ENCODE assay signal across 8 mouse cellular contexts in genomic region chr17:80095254-80095899, GRCm38 (mm10). TPM values are rescaled to one million over a fixed set of nuclear protein-coding genes. Genes with fewer than 3 reads are reported as not detected.
DNase-seq lines count a peak whose midpoint lies in the region; ATAC-seq lines count a peak whose summit lies in the region.

No protein-coding gene starts in this region.

- intact Hi-C loops in gastrocnemius, postnatal 36 days (cut with DNase I): no loop called here

- H3K9me3 ChIP-seq in forebrain, embryonic 10.5 days: no peaks in the 10 kb centered on the region
- no peaks in the 10 kb centered on the region for H3K9me3 ChIP-seq in forebrain, embryonic 16.5 days (ENCODE audit: control insufficient read depth, low read length)
- no peaks in the 10 kb centered on the region for H3K9me3 ChIP-seq in embryonic facial prominence, embryonic 12.5 days
- no peaks in the 10 kb centered on the region for H3K9me3 ChIP-seq in kidney, embryonic 15.5 days (replicated peaks)

- 84% methylated on average over 9 of the region's 9 CpGs for WGBS in forebrain, embryonic 10.5 days
- WGBS in forebrain, embryonic 16.5 days: 81% methylated on average over 9 of the region's 9 CpGs
- WGBS in embryonic facial prominence, embryonic 12.5 days: 83% methylated on average over 9 of the region's 9 CpGs
- 74% methylated on average over 9 of the region's 9 CpGs for WGBS in kidney, embryonic 15.5 days

- H3K4me1 ChIP-seq in forebrain, embryonic 10.5 days: peaks cover 23% of the 10 kb centered on the region
- peaks cover 7% of the 10 kb centered on the region for H3K4me1 ChIP-seq in forebrain, embryonic 16.5 days (replicated peaks; ENCODE audit: control insufficient read depth, insufficient read depth, low read length)
- peaks cover 12% of the 10 kb centered on the region for H3K4me1 ChIP-seq in embryonic facial prominence, embryonic 12.5 days
- peaks cover 20% of the 10 kb centered on the region for H3K4me1 ChIP-seq in kidney, embryonic 15.5 days

- H3K9ac ChIP-seq in forebrain, embryonic 16.5 days (replicated peaks; ENCODE audit: low read depth, low read length): no peak overlapping the region
- H3K9ac ChIP-seq in embryonic facial prominence, embryonic 12.5 days: peak overlapping the region; percentile 33; the same call in 1 of the 2 replicates
- no peak overlapping the region for H3K9ac ChIP-seq in kidney, embryonic 15.5 days

- ATAC-seq in forebrain, embryonic 16.5 days: no peak; the same call in 1 of the 2 replicates
- no peak for ATAC-seq in embryonic facial prominence, embryonic 12.5 days (ENCODE audit: insufficient number of reproducible peaks, insufficient read depth, low FRiP score, low TSS enrichment)
- ATAC-seq in kidney, embryonic 15.5 days (replicated peaks; ENCODE audit: low FRiP score): no peak
- ATAC-seq in granulocyte monocyte progenitor cell, adult 5-6 weeks (replicated peaks; ENCODE audit: poor library complexity, severe bottlenecking): no peak

- H3K27me3 ChIP-seq in forebrain, embryonic 10.5 days (ENCODE audit: poor library complexity, severe bottlenecking): peaks cover 4% of the 10 kb centered on the region
- H3K27me3 ChIP-seq in forebrain, embryonic 16.5 days (replicated peaks; ENCODE audit: control insufficient read depth, insufficient read depth, low read length): no peaks in the 10 kb centered on the region
- H3K27me3 ChIP-seq in embryonic facial prominence, embryonic 12.5 days: no peaks in the 10 kb centered on the region
- no peaks in the 10 kb centered on the region; the same call in 1 of the 2 replicates for H3K27me3 ChIP-seq in kidney, embryonic 15.5 days

- peak overlapping the region; percentile 74 for H3K27ac ChIP-seq in forebrain, embryonic 10.5 days
- no peak overlapping the region for H3K27ac ChIP-seq in forebrain, embryonic 16.5 days (ENCODE audit: low read length)
- H3K27ac ChIP-seq in embryonic facial prominence, embryonic 12.5 days: no peak overlapping the region
- H3K27ac ChIP-seq in kidney, embryonic 15.5 days: peak overlapping the region; percentile 82

- no peak overlapping the region for H3K4me2 ChIP-seq in forebrain, embryonic 16.5 days (ENCODE audit: low read length)
- peak overlapping the region; percentile 44 for H3K4me2 ChIP-seq in embryonic facial prominence, embryonic 12.5 days (replicated peaks)
- peak overlapping the region; percentile 56 for H3K4me2 ChIP-seq in kidney, embryonic 15.5 days

- H3K36me3 ChIP-seq in forebrain, embryonic 10.5 days (replicated peaks): no peaks in the 10 kb centered on the region
- no peaks in the 10 kb centered on the region for H3K36me3 ChIP-seq in forebrain, embryonic 16.5 days (ENCODE audit: control insufficient read depth, insufficient read depth)
- no peaks in the 10 kb centered on the region for H3K36me3 ChIP-seq in embryonic facial prominence, embryonic 12.5 days
- no peaks in the 10 kb centered on the region for H3K36me3 ChIP-seq in kidney, embryonic 15.5 days

- no peak for DNase-seq in forebrain, embryonic 10.5 days (ENCODE audit: extremely low spot score, low spot score)
- DNase-seq in lung, postnatal 36 days: peak; percentile 64
- no peak for DNase-seq in layer of hippocampus, postnatal 25 days (ENCODE audit: extremely low spot score in 1 of 2, low spot score in 1 of 2)
- DNase-seq in gastrocnemius, postnatal 36 days: no peak

- H3K4me3 ChIP-seq in forebrain, embryonic 10.5 days: peak overlapping the region; percentile 40; the same call in 1 of the 2 replicates
- no peak overlapping the region for H3K4me3 ChIP-seq in forebrain, embryonic 16.5 days (replicated peaks; ENCODE audit: low read length)
- peak overlapping the region; percentile 18; the same call in 1 of the 2 replicates for H3K4me3 ChIP-seq in embryonic facial prominence, embryonic 12.5 days
- H3K4me3 ChIP-seq in kidney, embryonic 15.5 days (replicated peaks): peak overlapping the region; percentile 28

RNA-seq across cellular contexts. Expression of gene Galm, which starts 31.9 kb away (rescaled TPM):
- 13.4 and 15.5 TPM in 2 replicates for polyA plus RNA-seq in forebrain, embryonic 10.5 days (2016; fragmentation: Nextera tagmentation; extraction: Ambion mirVana)
- polyA plus RNA-seq in forebrain, embryonic 16.5 days (2015; fragmentation: Nextera tagmentation; extraction: Ambion mirVana): 1.7 and 2.4 TPM in 2 replicates
- 19.0 and 23.3 TPM in 2 replicates for polyA plus RNA-seq in embryonic facial prominence, embryonic 12.5 days (2016; fragmentation: Nextera tagmentation; extraction: Ambion mirVana)
- polyA plus RNA-seq in kidney, embryonic 15.5 days (2015; fragmentation: Nextera tagmentation; extraction: Ambion mirVana): 18.2 and 20.8 TPM in 2 replicates
- total RNA-seq in granulocyte monocyte progenitor cell, adult 5-6 weeks (2014; fragmentation: Nextera tagmentation): 6.1 and 12.2 TPM in 2 replicates
- total RNA-seq in granulocyte monocyte progenitor cell, adult 5-6 weeks (2017): 4.0 and 5.3 TPM in 2 replicates
- 1 to 10 TPM; 3.7 to 4.1 TPM for total RNA-seq in layer of hippocampus, postnatal 25 days (2021)
- total RNA-seq in gastrocnemius, postnatal 36 days (2021): 1 to 10 TPM; 1.8 to 2.2 TPM

RNA-seq across cellular contexts. Expression of gene Hnrnpll, which starts 33.2 kb away (rescaled TPM):
- 81.2 and 86.2 TPM in 2 replicates for polyA plus RNA-seq in forebrain, embryonic 10.5 days (2016; fragmentation: Nextera tagmentation; extraction: Ambion mirVana)
- polyA plus RNA-seq in forebrain, embryonic 16.5 days (2015; fragmentation: Nextera tagmentation; extraction: Ambion mirVana): 66.6 and 77.6 TPM in 2 replicates
- 107 and 109 TPM in 2 replicates for polyA plus RNA-seq in embryonic facial prominence, embryonic 12.5 days (2016; fragmentation: Nextera tagmentation; extraction: Ambion mirVana)
- polyA plus RNA-seq in kidney, embryonic 15.5 days (2015; fragmentation: Nextera tagmentation; extraction: Ambion mirVana): 65.5 and 67.1 TPM in 2 replicates
- 66.9 and 88.2 TPM in 2 replicates for total RNA-seq in granulocyte monocyte progenitor cell, adult 5-6 weeks (2014; fragmentation: Nextera tagmentation)
- total RNA-seq in granulocyte monocyte progenitor cell, adult 5-6 weeks (2017): 61.4 and 71.8 TPM in 2 replicates
- 10 to 100 TPM; 57.1 to 64.1 TPM for total RNA-seq in layer of hippocampus, postnatal 25 days (2021)
- 10 to 100 TPM; 12.6 to 14.9 TPM for total RNA-seq in gastrocnemius, postnatal 36 days (2021)

Comparison
In these comparisons a context has a peak if more than half of its experiments do, and no peak if none do; other contexts are left out.
1. H3K27ac ChIP-seq: peak in forebrain, embryonic 10.5 days (single experiment) and kidney, embryonic 15.5 days (single experiment); none in forebrain, embryonic 16.5 days (single experiment) and embryonic facial prominence, embryonic 12.5 days (single experiment).